Mouse (Mus musculus) erythroid progenitor cell, adult 5-6 weeks (primary cell): ENCODE data around the gene Wtip. TPM values are rescaled to one million over a fixed set of nuclear protein-coding genes. Genes with fewer than 3 reads are reported as not detected.
"Not testable (repeated sequence)": the region's sequence is repeated elsewhere in the genome, so short reads cannot be mapped to it uniquely, and the experiment has no call there.

Experiments
- ATAC-seq: replicated peaks from 2 replicates; pipeline ENCODE4 v1.8.0; 2016; ENCODE audit warnings: moderate number of reproducible peaks, mild to moderate bottlenecking, moderate TSS enrichment, inconsistent platforms; ENCODE audit not compliant: poor library complexity, low FRiP score, severe bottlenecking
- total RNA-seq, 2 experiments: library from RNA; stranded (forward) in 1 of 2; stranded (reverse) in 1 of 2; fragments of 150-400 nt in 1 of 2; fragments of 186-747, 209-891 nt in 1 of 2; gene quantifications; 2 replicates each; pipeline versions ENCODE4 v1.2.3 to v1.2.4; 2015 to 2017; ENCODE audit warnings: low replicate concordance in 2 of 2

Wtip gene
- total RNA-seq (2015; ENCODE audit: low replicate concordance) (not detected in 2 replicates), total RNA-seq (2017; ENCODE audit: low replicate concordance) (not detected in 2 replicates)

GRCm38 (mm10) chr7:34133117-34133762 lies at the start of gene Wtip:
TSS of gene Wtip (minus strand) at chr7:34133268.
- ATAC-seq: no peak

DNA sequence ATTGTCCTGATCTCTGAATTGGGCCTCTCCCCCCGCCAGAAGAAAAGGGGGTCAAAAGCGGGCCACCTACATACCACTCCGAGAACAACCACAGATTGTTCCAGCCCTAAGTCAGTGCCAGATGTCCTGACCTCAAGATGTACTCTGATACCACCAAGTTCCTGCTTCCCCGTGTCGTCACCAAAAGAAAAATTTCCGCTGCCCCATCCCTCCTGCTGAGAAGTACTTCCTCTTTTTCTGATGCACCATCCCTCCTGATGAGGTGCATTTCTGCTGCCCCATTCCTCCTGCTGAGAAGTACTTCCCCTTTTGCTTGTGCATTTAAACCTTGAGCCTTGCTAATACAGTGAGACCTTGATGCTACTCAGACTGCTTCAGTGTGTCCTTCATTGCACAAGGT lies 43.2 kb upstream of the Wtip start:
- ATAC-seq: not testable (repeated sequence)

DNA sequence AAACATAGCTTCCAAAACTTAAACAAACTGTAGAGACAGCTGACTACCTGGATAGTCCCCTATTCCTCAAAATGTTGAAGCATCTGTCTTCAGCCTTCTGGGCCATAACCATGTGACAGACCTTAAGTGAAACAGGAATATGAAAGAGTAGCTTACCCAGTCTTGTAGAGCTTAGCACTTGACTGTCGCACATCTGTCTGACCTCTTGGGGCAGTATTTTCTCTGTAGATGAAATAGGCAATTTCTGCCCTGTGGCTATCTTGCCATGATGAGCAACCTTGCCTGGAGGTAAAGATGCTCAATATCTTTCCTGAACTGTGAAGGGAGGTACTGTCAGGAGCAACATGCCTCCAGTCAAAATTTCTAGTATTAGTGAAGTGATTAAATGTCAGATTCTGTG lies 39.2 kb upstream of the Wtip start:
- ATAC-seq: no peak

GRCm38 (mm10) chr7:34169454-34169853 lies 36.4 kb upstream of the Wtip start, which contains the start of gene Uba2:
TSS of gene Uba2 (minus strand) at chr7:34169599.
- ATAC-seq: no peak

DNA sequence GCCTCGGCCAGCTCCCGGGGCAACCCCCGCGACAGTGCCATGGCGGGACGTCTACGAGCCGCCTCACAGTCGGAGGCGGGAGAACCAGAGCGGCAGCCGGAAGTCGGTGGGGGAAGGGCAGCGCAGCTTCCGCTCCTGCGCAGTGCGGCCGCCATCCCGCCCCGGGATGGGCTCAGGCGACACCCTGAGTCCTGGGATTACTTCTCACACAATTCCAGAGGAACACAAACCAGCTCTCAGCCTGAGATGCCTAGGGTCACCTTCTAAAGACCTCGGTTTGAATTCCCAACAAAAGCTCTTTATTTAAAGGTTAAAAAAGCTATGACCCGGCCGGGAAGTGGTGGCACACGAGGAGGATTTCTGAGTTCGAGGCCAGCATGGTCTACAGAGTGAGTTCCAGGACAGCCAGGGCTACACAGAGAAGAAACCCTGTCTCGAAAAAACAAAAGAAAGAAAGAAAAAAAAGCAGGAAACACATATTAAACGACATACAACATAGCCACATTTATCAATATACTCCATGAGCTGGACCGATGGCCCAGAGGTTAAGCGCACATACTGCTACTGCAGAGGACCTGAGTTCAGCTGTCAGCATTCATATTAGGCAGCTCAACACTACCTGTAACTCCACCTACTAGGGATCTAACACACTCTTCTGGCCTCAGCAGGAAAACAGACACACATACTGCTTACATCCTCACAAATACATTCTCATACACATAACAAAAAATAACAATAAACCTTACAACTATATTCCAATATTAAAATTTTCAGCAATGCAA lies 35.6 kb upstream of the Wtip start:
- ATAC-seq: peak; percentile 99

GRCm38 (mm10) chr7:34167766-34168469 lies 34.9 kb upstream of the Wtip start:
- peak; percentile 42 for ATAC-seq

DNA sequence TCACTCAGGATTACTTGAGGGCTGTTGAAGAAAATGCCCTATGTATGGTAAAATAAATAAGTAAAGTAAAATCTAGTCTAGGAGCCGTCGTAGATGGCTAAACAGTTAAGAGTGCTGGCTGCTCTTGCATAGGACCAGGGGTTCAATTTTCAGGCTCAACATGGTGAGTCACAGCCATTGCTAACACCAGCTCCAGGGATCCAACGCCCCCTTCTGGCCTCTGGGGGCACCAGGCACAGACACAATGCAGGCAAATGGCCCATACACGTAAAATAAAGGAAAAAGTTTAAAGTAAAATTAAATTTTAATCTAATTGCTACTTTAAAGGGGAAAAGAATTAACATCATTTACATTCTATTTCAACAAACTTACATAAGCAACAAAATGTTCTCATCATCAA lies 33.8 kb upstream of the Wtip start:
- ATAC-seq: peak; percentile 64

DNA sequence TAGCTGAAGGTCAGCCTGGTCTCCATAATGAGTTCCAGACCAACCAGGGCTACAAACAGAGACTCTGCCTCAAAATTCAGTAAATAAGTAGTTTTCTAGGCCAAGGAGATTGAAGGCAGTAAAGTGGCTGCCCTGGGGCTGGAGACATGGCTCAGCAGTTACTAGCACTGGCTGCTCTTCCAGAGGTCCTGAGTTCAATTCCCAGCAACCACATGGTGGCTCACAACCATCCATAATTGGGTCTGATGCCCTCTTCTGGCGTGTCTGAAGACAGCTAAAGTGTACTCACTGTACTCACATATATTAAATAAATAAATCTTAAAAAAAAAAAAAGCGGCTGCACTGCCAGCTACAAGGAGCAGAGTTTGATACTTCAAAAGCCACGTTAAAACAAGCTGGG lies 32.9 kb upstream of the Wtip start:
- ATAC-seq: no peak

DNA sequence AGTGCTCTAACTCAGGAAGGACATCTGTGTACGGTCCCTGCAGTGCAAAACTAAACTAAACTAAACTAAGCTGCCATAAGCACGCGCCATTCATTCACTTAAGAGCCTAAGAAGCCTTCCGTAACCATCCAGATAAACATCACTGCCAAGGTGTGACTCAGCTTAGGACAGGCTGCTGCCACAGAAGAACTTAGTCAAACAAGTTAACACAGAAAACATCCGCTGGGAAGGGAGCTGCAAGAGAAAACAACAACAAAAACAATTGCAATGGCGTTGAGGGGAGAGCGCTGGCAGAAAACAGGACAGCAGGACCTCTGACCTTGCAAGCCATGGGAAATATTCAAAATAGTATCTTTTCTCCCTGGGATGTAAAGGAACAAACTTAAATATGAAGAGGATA lies 31.6 kb upstream of the Wtip start:
- ATAC-seq: no peak

DNA sequence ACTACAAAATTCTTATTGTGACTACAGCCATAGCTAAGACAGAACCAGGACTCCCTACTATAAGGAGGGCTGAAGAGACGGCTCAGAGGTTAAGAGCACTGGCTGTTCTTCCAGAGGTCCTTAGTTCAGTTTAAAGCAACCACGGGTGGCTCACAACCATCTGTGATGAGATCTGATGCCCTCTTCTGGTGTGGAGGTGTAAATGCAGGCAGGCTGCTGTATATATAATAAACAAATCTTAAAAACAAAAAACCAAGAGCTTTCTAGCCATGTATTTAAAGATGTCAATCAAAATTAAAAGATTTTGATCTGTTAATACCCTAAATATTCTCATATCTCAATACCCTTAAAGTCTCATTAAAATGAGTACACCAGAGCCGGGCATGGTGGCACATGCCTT lies 26.1 kb upstream of the Wtip start:
- ATAC-seq: no peak

GRCm38 (mm10) chr7:34157994-34158393 lies 24.9 kb upstream of the Wtip start:
- ATAC-seq: no peak

DNA sequence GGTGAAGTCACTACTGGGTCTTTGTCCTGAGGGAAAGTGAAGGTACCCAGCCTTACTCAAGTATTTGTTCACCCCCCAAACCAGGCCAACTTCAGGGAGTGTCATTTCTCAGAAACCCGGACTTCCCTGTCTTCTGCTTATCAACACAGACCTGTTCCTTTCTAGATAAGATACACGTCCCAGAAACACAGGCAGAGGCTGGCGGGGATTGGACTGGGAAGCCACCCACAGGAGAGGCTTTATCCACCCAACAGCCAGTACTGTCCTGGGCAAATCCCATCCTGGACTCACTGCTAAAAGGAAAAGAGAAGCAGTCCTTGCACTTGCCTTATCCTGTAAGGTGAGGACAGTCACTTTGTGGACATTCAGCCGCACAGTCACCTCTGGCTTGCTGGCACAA lies 14.1 kb upstream of the Wtip start:
- no peak for ATAC-seq

DNA sequence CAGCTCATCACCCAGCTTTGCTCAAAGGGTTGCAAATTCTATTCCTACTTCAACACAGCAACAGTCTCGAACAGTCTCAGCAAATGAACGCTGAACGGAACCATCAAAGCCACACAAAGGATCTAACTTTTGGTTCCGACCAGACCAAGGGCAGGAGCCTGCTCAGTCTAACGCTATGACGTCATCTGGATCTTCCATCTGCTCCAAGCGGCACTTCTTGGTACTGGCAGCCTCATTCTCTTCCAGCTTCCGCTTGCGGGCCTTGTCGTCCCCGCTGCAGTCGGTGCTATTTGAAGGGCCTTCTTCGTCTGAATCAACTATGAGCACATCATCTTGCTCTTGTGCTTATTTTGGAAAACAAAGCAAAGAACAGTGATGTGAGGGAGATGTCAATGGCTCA lies 8.1 kb upstream of the Wtip start:
- no peak for ATAC-seq

GRCm38 (mm10) chr7:34139493-34139892 lies 6.4 kb upstream of the Wtip start:
- no peak for ATAC-seq

DNA sequence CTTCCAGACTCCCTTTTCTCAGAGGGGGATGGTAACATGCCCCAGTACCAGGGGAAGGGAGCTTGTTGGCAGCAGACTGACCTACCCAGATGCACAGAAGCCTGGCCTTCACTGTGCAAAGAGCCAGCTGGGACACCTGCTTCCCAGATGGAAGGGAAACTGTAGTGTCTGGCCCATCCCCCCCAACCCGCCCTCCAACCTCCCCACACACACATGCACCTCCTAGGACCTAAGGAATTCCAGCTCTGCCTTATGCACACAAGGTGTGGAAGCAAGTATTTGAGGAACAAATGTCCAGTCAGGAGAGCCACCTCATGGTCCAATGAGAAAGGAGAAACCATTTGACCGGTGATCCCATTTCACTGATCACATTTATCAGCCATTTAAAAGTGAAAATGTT lies 1.3 kb upstream of the Wtip start:
- ATAC-seq: no peak

- ATAC-seq: no peak
Observed at GRCm38 (mm10) chr7:34132355-34133079, 551 bp downstream of the Wtip start.

DNA sequence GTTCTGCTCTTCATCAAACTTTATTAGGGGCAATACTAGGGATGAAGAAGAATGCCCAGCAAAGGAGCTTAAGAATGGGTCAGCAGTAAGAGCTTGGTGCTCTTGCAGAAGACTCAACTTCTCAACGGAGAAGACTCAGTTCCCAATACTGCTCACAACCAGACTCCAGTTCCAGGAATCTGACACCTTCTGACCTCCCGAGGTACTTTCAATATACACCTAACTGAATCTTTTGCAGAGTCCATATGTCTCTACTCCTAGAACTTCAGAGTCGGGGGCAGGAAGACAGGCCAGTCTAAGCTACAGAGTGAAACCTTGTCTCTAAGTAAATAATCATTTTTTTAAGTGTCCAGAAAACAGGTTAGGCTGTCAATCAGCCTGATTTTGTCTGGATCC lies 1.1 kb downstream of the Wtip start:
- no peak for ATAC-seq

DNA sequence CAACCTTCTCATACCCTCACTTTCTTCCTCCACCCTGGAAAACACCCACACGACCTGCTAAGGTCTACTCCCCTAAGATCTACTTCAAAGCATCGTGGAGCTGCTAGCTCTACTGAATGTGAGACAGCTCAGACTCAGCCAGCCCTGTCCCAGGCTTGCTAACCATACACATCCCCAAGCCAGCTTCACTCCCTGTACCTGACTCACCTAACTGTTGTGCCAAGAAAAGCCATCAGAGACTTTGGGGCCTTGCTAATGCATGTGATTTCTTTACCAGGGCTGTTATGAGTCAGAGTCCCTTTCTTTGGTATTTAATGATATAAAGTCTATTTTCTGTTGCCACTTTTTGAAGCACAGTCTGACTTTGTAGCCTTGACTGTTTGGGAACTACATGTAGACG lies 1.9 kb downstream of the Wtip start:
- no peak for ATAC-seq

GRCm38 (mm10) chr7:34126291-34126690 lies 6.8 kb downstream of the Wtip start:
- no peak for ATAC-seq

DNA sequence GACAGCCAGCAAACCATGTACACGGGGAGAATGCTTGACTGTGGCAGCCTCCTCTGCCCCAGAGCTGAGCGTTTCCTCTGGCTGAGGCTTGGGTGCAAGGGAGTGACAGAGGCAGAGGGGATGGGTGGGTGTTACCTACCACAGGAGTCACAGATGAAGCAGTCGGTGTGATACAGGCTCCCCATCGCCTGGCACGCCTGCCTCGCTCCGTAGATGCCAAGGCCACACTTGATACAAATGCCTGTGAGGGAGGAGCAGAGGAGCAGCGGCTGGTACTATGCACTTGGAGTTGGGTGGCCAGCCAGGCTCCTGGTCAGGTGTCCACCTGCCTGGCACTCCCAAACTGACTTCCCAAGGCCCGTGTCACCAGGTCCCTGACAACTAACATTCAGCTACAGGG lies 7.7 kb downstream of the Wtip start:
- no peak for ATAC-seq
